Mouse (Mus musculus) ES-Bruce4 (cell line): ENCODE data around the gene Cgnl1.

Source experiments
- CTCF ChIP-seq: IDR thresholded peaks from one replicate; pipeline ENCODE4 v1.8.1; 2011; ENCODE audit warnings: low read depth, low read length
- EP300 ChIP-seq: IDR thresholded peaks from 2 replicates; pipeline ENCODE4 v1.6.1; 2011; ENCODE audit warnings: low read depth, low read length; ENCODE audit not compliant: insufficient read depth
- POLR2A ChIP-seq: IDR thresholded peaks from one replicate; pipeline ENCODE4 v1.8.1; 2011; ENCODE audit warnings: low read length; ENCODE audit not compliant: insufficient read depth

DNA sequence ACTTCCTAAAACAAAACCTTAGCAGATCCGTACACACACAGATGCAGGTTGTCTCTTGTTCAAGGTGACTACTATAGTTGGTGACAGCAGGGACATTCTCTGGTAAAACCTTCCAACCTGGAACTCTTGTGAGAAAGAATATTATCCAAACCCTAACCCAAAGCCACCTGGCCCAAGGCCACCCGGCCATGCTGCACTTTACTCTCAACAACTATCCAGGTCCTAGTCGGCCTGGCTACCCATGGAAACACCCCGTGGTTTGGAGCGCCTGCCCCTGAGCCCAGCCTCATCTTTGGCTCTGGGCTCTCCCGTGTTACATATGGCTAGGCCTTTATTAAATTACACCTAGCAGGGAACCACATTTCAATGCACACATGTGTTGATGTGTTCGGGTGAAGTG, 35.5 kb downstream of the Cgnl1 start:
- TF ChIP-seq POLR2A (no peak), CTCF (no peak), EP300 (no peak)
